Mouse (Mus musculus): ENCODE measurements around the gene Ccdc85c. TPM values are rescaled to one million over a fixed set of nuclear protein-coding genes. Genes with fewer than 3 reads are reported as not detected.

Ccdc85c gene
- total RNA-seq, 2 experiments from 2014 or later: 66.6 to 71.3 TPM

DNA sequence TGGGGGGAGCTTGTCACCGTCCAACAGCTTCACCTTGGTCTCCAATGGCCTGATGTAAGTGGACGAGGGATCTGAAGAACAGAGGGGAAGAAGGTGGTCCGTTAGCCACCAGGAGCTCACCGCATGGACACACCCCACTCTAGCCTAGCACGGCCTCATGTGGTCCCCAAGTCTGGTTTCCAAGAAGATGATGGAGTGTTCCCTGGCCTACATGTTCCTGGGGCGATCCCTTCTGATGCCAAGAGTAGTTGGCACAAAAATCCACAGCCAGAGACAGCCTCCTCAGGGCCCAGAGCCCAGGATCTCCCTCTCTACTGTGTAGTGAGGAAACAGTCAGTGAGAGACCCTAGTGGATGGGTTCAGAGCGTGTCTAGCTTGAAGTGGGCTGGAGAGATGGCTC lies 53.5 kb downstream of the Ccdc85c start:
- no peak for DNase-seq (ENCODE audit: extremely low spot score in 1 of 2, low spot score in 1 of 2)

DNA sequence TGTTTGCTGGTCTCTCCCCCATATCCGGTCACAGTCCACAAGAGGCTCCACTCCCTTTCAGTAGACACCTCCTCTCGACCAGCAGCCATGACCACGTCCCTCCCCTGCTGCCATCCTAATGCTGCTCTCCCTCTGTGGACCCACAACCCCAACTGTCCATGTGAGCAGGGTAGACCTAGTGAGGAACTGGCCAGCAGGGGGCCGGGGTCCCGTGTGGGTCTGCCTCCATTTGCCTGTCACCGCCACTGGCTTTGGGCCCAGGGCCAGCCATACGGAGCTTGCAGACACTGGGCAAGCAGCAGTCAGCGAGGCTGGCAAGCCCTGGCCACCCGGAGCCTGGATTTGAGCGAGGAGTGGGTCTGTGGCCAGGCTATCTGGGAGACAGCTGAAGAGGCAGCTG lies 54.0 kb downstream of the Ccdc85c start:
- no peak for DNase-seq (ENCODE audit: extremely low spot score in 1 of 2, low spot score in 1 of 2)

DNA sequence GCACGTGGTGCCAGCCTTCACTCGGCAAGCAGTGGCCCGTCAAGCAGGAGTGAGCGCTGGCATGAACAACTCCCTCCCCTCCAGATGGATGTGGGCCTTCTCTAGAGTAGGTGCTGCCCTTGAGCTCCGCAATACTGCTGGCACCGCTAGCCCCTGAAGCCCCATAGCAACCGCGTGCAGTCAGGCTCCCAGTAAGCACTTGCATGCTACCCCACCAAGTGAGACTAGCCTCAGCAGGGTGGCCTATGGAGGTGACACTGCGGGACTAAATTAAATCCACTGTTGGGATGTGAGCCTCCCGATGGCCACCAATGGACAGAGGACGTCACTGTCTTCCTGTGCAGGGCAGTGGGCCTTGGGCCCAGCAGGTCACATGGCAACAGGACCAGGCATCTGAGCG lies 54.6 kb downstream of the Ccdc85c start:
- DNase-seq (ENCODE audit: extremely low spot score in 1 of 2, low spot score in 1 of 2): no peak

DNA sequence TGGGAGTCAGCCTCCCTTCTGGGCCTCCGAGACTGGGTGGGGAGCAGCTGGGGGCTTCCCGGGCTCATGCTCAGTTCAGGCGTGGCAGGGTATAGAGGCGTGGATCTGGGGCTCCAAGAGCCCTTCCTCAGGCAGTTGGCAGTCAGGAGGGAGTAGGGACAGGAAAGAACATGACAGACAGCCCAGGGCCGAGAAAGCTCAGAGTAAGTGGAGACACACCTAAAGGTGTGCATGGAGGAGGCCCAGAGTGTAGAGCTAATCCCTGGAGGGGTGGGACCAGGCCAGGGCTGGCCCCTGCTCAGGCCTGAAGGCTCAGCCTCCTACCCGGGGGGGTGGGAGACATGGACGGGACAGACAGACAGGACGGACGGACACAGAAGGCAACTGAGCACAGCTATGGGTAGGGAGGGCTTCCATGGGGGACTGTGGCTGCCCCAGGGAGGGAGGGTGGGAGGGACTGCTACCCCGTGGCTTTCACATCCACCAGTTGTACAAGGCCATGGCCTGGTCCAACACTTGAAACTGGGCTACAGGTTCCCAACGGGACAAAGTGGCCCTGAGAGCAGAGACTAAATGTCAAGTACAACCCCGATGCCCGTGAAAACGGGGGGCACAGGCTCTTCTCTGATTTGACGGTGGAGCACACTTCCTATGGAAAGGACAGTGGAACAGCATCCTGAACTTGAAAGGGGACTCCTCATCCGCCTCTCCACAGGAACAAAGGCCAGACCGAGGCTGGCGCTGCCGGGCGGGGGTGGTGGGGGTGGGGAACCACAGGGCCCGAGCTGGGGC lies 55.2 kb downstream of the Ccdc85c start:
- DNase-seq (ENCODE audit: extremely low spot score in 1 of 2, low spot score in 1 of 2): no peak

DNA sequence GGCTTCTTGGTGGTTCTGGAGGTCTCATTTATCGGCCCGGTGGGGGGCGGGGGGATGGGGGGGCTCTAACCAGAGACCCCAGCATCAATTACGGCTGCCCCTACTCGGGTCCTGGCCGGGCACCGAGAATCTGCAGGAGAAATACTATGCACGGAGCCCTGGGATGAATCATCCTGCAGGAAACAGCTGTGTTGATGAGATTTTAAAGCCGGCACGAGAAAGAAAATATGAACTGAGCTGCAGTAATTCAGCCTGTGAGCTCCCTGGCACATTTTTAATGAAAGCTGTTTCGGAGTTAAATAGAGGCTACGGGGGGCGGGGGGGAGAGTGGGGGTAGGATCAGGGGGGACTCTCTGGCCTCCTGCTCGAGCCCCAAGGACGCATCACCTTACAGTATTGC lies 56.1 kb downstream of the Ccdc85c start:
- no peak for DNase-seq (ENCODE audit: extremely low spot score in 1 of 2, low spot score in 1 of 2)

- DNase-seq (ENCODE audit: extremely low spot score in 1 of 2, low spot score in 1 of 2): peak in 1 of 2 experiments; percentile 76
These were observed 57.7 kb downstream of the Ccdc85c start for GRCm38 (mm10) chr12:108217572-108217971.

DNA sequence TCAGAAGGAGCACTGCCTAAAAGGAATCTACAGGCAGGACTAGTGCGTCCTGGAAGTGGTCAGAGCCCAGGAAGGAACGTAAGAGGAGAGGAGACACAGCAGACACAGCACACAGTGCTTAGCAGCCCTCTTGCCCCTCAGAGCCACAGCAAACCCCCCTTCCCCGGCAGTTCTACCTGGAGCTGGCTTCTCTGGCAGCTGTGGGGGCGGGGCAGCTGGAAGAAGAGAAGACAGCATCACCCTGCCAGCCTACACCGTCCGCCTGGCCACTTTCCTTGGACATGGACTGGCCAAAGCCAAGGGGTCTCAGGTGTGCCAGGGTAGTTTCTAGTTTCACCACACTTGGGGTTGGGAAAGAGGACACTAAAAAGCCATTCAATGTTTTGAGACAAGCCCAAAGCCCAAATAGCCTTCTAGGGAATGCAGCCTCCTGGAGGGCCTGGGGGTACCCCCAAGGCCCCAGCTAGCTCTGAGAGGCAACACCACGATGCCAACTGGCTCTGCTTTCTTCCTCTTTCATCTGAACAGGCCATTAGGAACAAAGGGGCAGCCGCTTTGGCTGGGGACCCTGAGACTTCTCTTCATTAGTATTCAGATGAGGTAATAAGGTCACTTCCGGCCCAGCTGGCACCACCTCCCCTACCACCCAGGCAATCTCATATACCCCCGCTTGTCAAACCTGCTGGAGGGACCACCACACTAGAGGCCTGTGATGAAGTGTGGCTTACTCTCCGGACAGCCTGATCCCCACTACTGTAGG lies 58.4 kb downstream of the Ccdc85c start:
- no peak for DNase-seq (ENCODE audit: extremely low spot score in 1 of 2, low spot score in 1 of 2)

- DNase-seq (ENCODE audit: extremely low spot score in 1 of 2, low spot score in 1 of 2): no peak
These were observed 60.1 kb downstream of the Ccdc85c start for GRCm38 (mm10) chr12:108215090-108215489.

- DNase-seq (ENCODE audit: extremely low spot score in 1 of 2, low spot score in 1 of 2): no peak
These were observed 61.9 kb downstream of the Ccdc85c start for GRCm38 (mm10) chr12:108213090-108214041.

GRCm38 (mm10) chr12:108212476-108212875 lies 62.7 kb downstream of the Ccdc85c start:
- DNase-seq (ENCODE audit: extremely low spot score in 1 of 2, low spot score in 1 of 2): no peak

- no peak for DNase-seq (ENCODE audit: extremely low spot score in 1 of 2, low spot score in 1 of 2)
These were observed 63.2 kb downstream of the Ccdc85c start for GRCm38 (mm10) chr12:108212071-108212470.

- DNase-seq (ENCODE audit: extremely low spot score in 1 of 2, low spot score in 1 of 2): no peak
These were observed 64.6 kb downstream of the Ccdc85c start for GRCm38 (mm10) chr12:108210623-108211022.

DNA sequence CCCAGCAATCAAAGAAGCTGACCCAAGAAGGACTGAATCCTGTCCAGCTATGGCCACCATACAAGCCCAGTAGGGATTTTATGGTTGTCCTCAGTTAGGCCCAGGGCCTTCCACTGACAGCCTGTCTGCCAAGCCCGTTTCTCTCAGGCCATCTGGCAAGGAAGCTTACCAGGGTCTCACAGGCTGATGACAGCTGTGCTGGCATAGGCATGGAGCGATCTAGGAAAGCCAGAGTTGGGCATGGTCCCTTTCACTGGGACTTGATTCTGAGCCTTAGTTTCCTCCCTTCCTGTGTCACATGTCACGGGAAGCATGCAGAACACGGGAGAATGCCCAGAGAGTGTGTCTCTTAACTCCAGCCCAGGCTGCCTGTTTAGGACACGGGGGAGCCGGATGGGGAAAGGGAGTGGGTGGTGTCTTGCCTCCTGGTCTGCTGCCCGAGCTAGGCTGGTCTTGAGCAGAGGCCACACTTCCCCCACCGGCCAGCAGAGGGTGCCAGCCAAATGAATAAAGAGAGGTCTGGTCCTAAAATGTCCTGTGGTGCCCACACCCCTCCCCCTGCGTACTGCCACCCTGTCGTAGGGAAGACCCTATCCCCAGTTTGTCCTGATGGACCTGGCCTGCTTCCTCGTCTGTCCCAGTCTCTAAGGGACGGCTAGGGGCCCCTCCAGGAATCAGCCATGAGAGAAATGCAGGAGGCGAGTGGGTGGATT lies 66.3 kb downstream of the Ccdc85c start:
- DNase-seq (ENCODE audit: extremely low spot score in 1 of 2, low spot score in 1 of 2): peak; percentile 64 to 82

- DNase-seq (ENCODE audit: extremely low spot score in 1 of 2, low spot score in 1 of 2): no peak
These were observed 67.0 kb downstream of the Ccdc85c start for GRCm38 (mm10) chr12:108208216-108208615.

DNA sequence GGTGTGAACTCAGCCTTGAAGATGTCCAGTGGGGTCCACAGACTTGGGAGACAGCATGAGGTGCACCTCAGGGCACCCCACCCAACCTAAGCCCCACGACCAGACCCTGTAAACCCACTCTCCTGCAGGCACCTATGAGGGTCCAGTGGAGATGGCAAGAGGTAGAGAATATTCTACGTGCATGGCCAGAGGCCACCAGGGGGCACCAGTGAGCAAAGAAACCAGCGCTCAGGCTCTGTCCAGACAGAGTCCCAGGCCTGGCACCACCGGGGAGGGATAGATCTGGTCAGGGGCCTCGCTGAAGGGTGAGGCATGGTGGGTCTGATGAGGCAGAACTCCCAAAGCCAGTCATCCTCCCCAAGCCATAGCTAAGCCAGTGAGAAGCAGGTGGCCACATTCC lies 68.6 kb downstream of the Ccdc85c start:
- peak; percentile 83 to 94 for DNase-seq (ENCODE audit: extremely low spot score in 1 of 2, low spot score in 1 of 2)

DNA sequence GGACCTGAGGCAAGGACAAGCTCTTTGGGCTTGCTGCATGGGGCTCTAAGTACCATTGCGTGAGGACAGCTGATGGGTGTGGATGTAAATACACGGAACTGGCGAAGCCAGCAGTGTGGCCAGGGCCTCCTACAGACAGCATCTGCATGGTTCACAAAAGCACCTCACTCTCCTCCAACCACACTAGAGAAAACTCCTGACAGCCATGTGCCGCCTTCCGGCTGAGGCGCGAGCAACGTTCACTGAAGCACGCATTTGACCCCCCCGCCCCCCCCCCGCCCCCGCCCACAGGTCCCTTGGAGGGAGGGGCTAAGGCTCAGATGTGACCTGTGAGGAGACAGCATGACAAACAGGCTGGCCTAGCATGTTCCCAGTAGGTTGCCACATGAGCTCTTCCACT lies 70.2 kb downstream of the Ccdc85c start:
- no peak for DNase-seq (ENCODE audit: extremely low spot score in 1 of 2, low spot score in 1 of 2)

GRCm38 (mm10) chr12:108203895-108204294 lies 71.3 kb downstream of the Ccdc85c start:
- DNase-seq (ENCODE audit: extremely low spot score in 1 of 2, low spot score in 1 of 2): no peak

DNA sequence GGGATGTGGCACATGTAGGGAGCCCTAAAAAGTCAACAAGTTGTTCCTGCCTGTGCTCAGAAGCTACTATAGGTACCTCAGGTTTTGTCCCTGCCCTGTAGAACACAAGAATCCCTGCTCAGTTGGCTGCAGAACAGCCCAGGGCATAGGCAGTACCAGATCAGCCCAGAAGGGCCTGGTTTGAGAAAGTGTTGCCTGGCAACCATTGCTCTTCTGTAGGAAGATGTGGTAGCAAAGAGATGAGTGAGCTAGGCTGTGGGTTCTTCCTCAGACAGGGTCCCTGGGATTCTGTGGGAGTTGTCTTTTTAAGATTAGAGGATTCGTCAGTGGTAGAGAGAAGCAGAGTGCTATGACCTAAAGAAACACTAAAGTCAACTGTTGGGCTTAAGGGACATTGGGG lies 75.1 kb downstream of the Ccdc85c start:
- no peak for DNase-seq (ENCODE audit: extremely low spot score in 1 of 2, low spot score in 1 of 2)

GRCm38 (mm10) chr12:108198447-108198846 lies 76.8 kb downstream of the Ccdc85c start:
- no peak for DNase-seq (ENCODE audit: extremely low spot score in 1 of 2, low spot score in 1 of 2)

DNA sequence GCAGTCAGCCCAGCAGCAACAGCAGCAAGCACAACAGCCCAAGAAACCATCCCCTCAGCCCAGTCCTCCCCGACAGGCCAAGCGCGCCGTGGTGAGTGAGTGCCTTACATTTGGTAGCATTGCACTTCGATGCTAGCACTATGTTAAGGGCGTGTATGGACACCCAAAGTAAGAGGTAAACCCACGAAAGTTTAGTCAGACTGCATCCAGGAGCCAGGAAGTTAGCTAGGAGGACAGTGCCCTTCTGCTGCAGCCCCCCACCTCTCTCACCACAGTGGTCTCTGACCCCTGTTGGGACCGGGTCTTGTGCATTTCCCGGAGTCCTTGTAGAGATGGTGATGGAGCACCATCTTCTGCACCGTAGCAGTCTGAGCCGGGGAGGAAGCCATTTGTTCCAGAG lies 79.5 kb downstream of the Ccdc85c start:
- no peak for DNase-seq (ENCODE audit: extremely low spot score in 1 of 2, low spot score in 1 of 2)

Measured in layer of hippocampus, postnatal 25 days (tissue).